Mouse (Mus musculus) myocyte (in vitro differentiated cells): Measurements from ENCODE around the gene Utp14b. TPM values are rescaled to one million over a fixed set of nuclear protein-coding genes. Genes with fewer than 3 reads are reported as not detected.

ENCODE experiments used
- H3K27me3 ChIP-seq: one replicate; pipeline ENCODE4 v1.6.1; 2011; ENCODE audit not compliant: control insufficient read depth, insufficient read depth, insufficient read length
- H3K36me3 ChIP-seq: one replicate; pipeline ENCODE4 v1.6.1; 2011; ENCODE audit not compliant: control insufficient read depth, insufficient read depth
- H3K4me2 ChIP-seq: one replicate; pipeline ENCODE4 v1.6.1; 2011; ENCODE audit warnings: low read depth, control low read depth
- H3K4me3 ChIP-seq: one replicate; pipeline ENCODE4 v1.5.1; 2011; ENCODE audit warnings: mild to moderate bottlenecking, control low read depth, moderate library complexity
- H3K79me2 ChIP-seq: one replicate; pipeline ENCODE4 v1.6.1; 2011; ENCODE audit not compliant: control insufficient read depth, insufficient read depth
- H3ac ChIP-seq: one replicate; pipeline ENCODE4 v1.6.1; 2011; ENCODE audit not compliant: control insufficient read depth, insufficient read length
- CEBPB ChIP-seq: IDR thresholded peaks from 2 replicates; pipeline ENCODE4 v1.6.1; 2011; ENCODE audit warnings: mild to moderate bottlenecking, moderate library complexity; ENCODE audit not compliant: poor library complexity, insufficient read depth, severe bottlenecking
- E2F4 ChIP-seq: IDR thresholded peaks from one replicate; pipeline ENCODE4 v1.6.1; 2011; ENCODE audit warnings: mild to moderate bottlenecking, control low read depth, moderate library complexity; ENCODE audit not compliant: insufficient read depth
- MAX ChIP-seq: IDR thresholded peaks from one replicate; pipeline ENCODE4 v1.6.1; 2011; ENCODE audit warnings: low read depth, mild to moderate bottlenecking, control low read depth
- MYOD1 ChIP-seq, 3 experiments: IDR thresholded peaks; one replicate each; pipeline ENCODE4 v1.6.1; 2011; ENCODE audit warnings: control low read depth in 2 of 3, low read depth in 2 of 3, mild to moderate bottlenecking in 2 of 3, moderate library complexity in 1 of 3; ENCODE audit not compliant: insufficient read length in 2 of 3, control insufficient read depth in 1 of 3
- MYOG ChIP-seq, 3 experiments: IDR thresholded peaks; one replicate each; pipeline ENCODE4 v1.6.1; 2011; ENCODE audit warnings: control low read depth in 2 of 3, low read depth in 2 of 3, mild to moderate bottlenecking in 2 of 3; ENCODE audit not compliant: insufficient read length in 2 of 3, control insufficient read depth in 1 of 3, insufficient read depth in 1 of 3
- POLR2A ChIP-seq: IDR thresholded peaks from one replicate; pipeline ENCODE4 v1.6.1; 2011; ENCODE audit warnings: low read depth, mild to moderate bottlenecking, control low read depth, moderate library complexity; ENCODE audit not compliant: insufficient read length
- POLR2AphosphoS2 ChIP-seq: IDR thresholded peaks from one replicate; pipeline ENCODE4 v1.6.1; 2011; ENCODE audit warnings: low read depth, control low read depth; ENCODE audit not compliant: insufficient read length
- REST ChIP-seq: IDR thresholded peaks from one replicate; pipeline ENCODE4 v1.6.1; 2011; ENCODE audit warnings: mild to moderate bottlenecking, control low read depth, moderate library complexity; ENCODE audit not compliant: insufficient read depth, insufficient read length
- SRF ChIP-seq: IDR thresholded peaks from one replicate; pipeline ENCODE4 v1.6.1; 2011; ENCODE audit warnings: low read depth; ENCODE audit not compliant: control insufficient read depth, insufficient read length
- TCF12 ChIP-seq: IDR thresholded peaks from one replicate; pipeline ENCODE4 v1.6.1; 2011; ENCODE audit warnings: mild to moderate bottlenecking, control low read depth; ENCODE audit not compliant: poor library complexity, insufficient read depth, severe bottlenecking
- TCF3 ChIP-seq: IDR thresholded peaks from one replicate; pipeline ENCODE4 v1.6.1; 2011; ENCODE audit warnings: low read depth, control low read depth; ENCODE audit not compliant: insufficient read length
- USF1 ChIP-seq: IDR thresholded peaks from one replicate; pipeline ENCODE4 v1.6.1; 2011; ENCODE audit warnings: low read depth, mild to moderate bottlenecking, control low read depth, moderate library complexity
- polyA plus RNA-seq: library from polyadenylated mRNA; unstranded; fragments of >200 nt; fragmentation: generic; extraction: Trizol; gene quantifications from one replicate; pipeline ENCODE4 v1.2.1, GENCODE M21; 2012; ENCODE audit warnings: missing spikeins

Gene Utp14b
- polyA plus RNA-seq, 1 experiment: 3.0 TPM

DNA sequence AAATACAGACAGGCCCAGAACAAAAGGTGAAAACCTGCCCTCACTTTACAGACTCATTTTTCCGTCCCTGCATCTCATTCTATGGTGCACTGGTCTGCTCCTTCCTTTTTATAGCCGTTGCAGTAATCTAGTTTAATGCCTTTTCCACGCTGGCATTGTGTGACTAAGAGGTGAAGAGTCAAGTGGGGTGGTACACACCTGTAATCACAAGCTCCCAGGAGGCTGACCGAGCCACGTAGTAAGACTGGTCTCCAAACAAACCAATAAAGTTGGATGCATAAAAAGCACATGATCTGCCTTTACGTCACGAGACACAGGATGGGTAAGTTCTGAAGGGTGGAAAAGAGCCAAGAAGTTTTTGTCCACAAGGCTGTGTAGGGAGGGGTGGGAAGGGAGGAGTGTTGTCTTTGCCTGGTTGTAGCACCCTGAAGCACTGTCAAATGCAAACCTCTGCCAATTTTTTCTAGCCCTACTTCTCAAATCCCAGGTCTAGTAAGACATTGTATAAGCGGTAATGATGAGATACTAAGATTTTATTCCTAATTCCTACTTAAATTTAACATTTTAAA, 10.4 kb upstream of the Utp14b start:
- no peak overlapping the region for H3K4me3 ChIP-seq
- no peak overlapping the region for H3ac ChIP-seq
- no peak for TF ChIP-seq SRF
- no peak for TF ChIP-seq REST
- TF ChIP-seq TCF12: no peak
- no peak for TF ChIP-seq TCF3
- no peaks in the 10 kb centered on the region for H3K79me2 ChIP-seq
- no peaks in the 10 kb centered on the region for H3K27me3 ChIP-seq
- no peaks in the 10 kb centered on the region for H3K36me3 ChIP-seq
- no peak overlapping the region for H3K4me2 ChIP-seq

DNA sequence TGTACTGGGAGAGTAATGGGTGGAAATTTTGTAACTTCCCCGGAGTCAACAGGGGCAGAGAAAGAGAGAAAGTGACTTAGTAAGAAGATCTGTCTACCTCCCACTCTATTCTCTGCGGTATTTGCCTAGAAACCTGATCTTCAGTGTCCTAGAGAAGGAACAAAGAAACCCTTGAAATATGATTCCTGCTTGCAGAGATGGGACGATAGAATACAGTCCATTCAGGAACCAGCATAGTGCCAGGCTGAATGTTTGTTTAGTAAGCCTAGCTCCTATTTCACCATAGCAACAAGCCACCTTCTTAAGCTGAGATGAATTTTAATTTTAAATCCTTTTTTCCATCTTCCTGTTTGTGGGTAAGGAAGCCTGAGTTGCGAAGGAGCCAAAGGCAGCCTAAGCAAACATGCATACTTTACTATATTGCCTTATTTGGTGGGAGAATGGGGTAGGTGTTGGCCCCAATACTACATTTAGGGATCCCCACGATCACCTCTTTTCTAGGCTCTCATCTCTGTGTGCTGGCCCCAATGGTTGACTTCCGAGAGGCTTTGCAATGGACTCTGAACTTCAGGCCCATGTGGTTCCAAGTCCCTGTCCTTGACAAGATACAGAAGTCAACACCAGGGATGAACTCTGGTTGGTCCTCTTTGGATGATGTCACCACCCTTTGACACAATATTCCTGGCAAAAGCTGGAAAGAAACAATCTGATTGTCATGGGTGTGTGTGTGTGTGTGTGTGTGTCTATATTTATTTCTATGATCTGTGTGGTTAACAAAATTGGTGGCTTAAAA, 8.4 kb upstream of the Utp14b start:
- Histone ChIP-seq H3K36me3 (no peaks in the 10 kb centered on the region), H3ac (no peak overlapping the region), H3K4me3 (no peak overlapping the region), H3K27me3 (no peaks in the 10 kb centered on the region), H3K79me2 (no peaks in the 10 kb centered on the region), H3K4me2 (peak overlapping the region; percentile 61)
- TF ChIP-seq USF1 (no peak), CEBPB (0 out of 2 replicates have a peak, but pooled peaks have one; percentile 5), SRF (peak; percentile 56)

DNA sequence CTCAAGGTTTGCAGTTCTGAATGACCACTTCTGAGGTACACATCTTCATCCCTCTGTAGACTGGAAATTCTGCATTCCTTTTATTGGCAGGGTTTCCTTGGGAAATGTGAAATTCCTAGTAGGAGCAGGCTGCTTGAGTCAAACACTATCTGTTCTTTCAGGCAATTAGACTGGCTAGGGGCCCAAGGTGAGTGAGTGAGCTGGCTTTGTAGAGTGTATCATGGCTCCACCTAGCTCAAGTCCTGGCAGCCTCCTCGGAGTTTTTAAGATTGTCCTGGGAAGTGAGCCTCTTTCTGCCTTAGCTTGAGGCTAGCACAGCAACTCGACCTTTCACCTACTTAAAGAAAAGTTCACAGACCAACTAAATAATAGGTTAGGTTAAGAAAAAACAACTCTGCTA, 1.4 kb upstream of the Utp14b start:
- Histone ChIP-seq H3ac (no peak overlapping the region), H3K4me3 (no peak overlapping the region), H3K27me3 (no peaks in the 10 kb centered on the region), H3K79me2 (peaks cover 36% of the 10 kb centered on the region), H3K4me2 (peak overlapping the region; percentile 30), H3K36me3 (peaks cover 3% of the 10 kb centered on the region)
- TF ChIP-seq TCF12 (no peak), MYOG (IDR thresholded peaks at IDR 0.05; ENCODE audit: control insufficient read depth in 1 of 3, insufficient read depth in 1 of 3, insufficient read length in 2 of 3, low read depth in 2 of 3) (no peak), E2F4 (no peak), POLR2AphosphoS2 (no peak), MYOD1 (IDR thresholded peaks at IDR 0.05; ENCODE audit: control insufficient read depth in 1 of 3, insufficient read length in 2 of 3, low read depth in 2 of 3) (no peak), MAX (no peak), POLR2A (no peak), USF1 (no peak), TCF3 (no peak), REST (no peak), SRF (no peak), CEBPB (no peak)

- Histone ChIP-seq H3K79me2 (peaks cover 43% of the 10 kb centered on the region), H3K36me3 (peaks cover 3% of the 10 kb centered on the region), H3K27me3 (no peaks in the 10 kb centered on the region), H3ac (peak overlapping the region; percentile 94), H3K4me3 (peak overlapping the region; percentile 92), H3K4me2 (peak overlapping the region; percentile 55)
- peak in 2 of 3 experiments; percentile 9 to 69 for TF ChIP-seq MYOD1 (IDR thresholded peaks at IDR 0.05; ENCODE audit: control insufficient read depth in 1 of 3, insufficient read length in 2 of 3, low read depth in 2 of 3)
- TF ChIP-seq POLR2A: no peak
Observed at GRCm38 (mm10) chr1:78657021-78657629, 713 bp upstream of the Utp14b start.

DNA sequence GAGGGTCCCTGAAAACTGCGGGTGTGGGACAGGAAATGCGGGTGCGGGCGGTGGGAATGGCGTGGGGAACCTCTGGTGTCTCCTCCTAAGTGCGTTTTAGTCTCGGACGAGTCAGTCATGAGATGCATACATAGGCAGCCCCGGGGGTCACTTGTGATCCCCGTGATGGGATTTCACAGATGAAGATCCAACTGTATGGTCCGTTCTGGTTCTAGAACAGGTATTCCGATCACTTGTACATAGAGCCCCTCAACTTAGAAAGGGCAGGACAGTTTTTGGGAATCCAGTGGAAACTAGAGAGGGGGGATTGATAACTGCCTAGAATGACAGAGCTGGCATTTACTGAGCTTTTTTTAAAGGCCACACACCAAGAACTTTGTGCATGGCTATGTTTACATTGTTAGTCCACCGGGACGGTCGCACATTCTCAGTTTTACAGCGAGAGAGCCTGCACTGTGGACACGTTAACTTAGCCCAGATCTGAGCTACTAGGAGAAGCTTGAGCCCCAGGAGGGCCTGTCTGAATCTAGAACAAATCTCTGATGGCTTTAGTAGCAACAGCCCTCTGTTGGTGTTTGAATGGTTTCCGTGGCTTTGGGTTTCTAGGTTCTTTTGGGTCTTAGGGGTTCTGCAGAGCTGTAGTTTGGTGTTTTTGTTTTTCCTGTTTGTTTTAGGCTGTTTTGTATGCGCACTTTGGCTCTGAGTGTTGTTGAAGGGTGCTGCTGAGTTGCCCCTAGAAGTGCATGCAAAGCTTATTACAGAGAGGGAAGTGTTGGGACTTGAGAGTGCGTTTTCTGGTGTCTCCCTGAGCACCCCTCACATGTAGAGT, 817 bp downstream of the Utp14b start:
- Histone ChIP-seq H3K4me2 (peak overlapping the region; percentile 96), H3K27me3 (no peaks in the 10 kb centered on the region), H3ac (peak overlapping the region; percentile 94), H3K79me2 (peaks cover 58% of the 10 kb centered on the region), H3K36me3 (peaks cover 9% of the 10 kb centered on the region), H3K4me3 (peak overlapping the region; percentile 92)
- TF ChIP-seq POLR2AphosphoS2 (peak; percentile 46), MYOG (IDR thresholded peaks at IDR 0.05; ENCODE audit: control insufficient read depth in 1 of 3, insufficient read depth in 1 of 3, insufficient read length in 2 of 3, low read depth in 2 of 3) (no peak)
